Mouse (Mus musculus) cerebellum, adult 9-10 months (tissue): ENCODE results near the gene Mob1b.

Experiments used
- DNase-seq: peaks from one replicate; pipeline ENCODE4 v3.0.0; 2022

Gene Mob1b

GRCm38 (mm10) chr5:88790675-88791074 is 70.0 kb downstream of the Mob1b start:
- DNase-seq = peak; percentile 14

- DNase-seq = peak; percentile 75
These were observed 70.9 kb downstream of the Mob1b start for GRCm38 (mm10) chr5:88791256-88792245.

- DNase-seq = peak; percentile 90
These were observed 73.0 kb downstream of the Mob1b start for GRCm38 (mm10) chr5:88793676-88794075.

GRCm38 (mm10) chr5:88795910-88796584 is 75.4 kb downstream of the Mob1b start:
- DNase-seq = peak; percentile 22

GRCm38 (mm10) chr5:88796588-88796987 is 75.9 kb downstream of the Mob1b start:
- peak; percentile 55 for DNase-seq

- DNase-seq = peak; percentile 21
These were observed 76.5 kb downstream of the Mob1b start for GRCm38 (mm10) chr5:88797121-88797520.

GRCm38 (mm10) chr5:88805616-88806015 is 85.0 kb downstream of the Mob1b start:
- peak; percentile 71 for DNase-seq

- DNase-seq = peak; percentile 74
These were observed 85.6 kb downstream of the Mob1b start for GRCm38 (mm10) chr5:88806278-88806677.

- no peak for DNase-seq
These were observed 86.7 kb downstream of the Mob1b start for GRCm38 (mm10) chr5:88807342-88807741.

- peak; percentile 87 for DNase-seq
These were observed 92.5 kb downstream of the Mob1b start for GRCm38 (mm10) chr5:88813188-88813587.
